Mouse (Mus musculus) kidney, adult 10 weeks (tissue): Measurements from ENCODE around the gene Fam98c. TPM values are rescaled to one million over a fixed set of nuclear protein-coding genes. Genes with fewer than 3 reads are reported as not detected.

Experiments used
- polyA plus RNA-seq: library from polyadenylated mRNA; stranded (reverse); fragments of 350-450 nt; fragmentation: Illumina TruSeq; extraction: RNeasy Lipid Tissue Mini Kit (QIAGEN cat#74804); gene quantifications from one replicate; pipeline ENCODE4 v1.2.3, GENCODE M21; 2014; ENCODE audit warnings: low read depth, low replicate concordance

The Fam98c gene
- 2.0 TPM for polyA plus RNA-seq

DNA sequence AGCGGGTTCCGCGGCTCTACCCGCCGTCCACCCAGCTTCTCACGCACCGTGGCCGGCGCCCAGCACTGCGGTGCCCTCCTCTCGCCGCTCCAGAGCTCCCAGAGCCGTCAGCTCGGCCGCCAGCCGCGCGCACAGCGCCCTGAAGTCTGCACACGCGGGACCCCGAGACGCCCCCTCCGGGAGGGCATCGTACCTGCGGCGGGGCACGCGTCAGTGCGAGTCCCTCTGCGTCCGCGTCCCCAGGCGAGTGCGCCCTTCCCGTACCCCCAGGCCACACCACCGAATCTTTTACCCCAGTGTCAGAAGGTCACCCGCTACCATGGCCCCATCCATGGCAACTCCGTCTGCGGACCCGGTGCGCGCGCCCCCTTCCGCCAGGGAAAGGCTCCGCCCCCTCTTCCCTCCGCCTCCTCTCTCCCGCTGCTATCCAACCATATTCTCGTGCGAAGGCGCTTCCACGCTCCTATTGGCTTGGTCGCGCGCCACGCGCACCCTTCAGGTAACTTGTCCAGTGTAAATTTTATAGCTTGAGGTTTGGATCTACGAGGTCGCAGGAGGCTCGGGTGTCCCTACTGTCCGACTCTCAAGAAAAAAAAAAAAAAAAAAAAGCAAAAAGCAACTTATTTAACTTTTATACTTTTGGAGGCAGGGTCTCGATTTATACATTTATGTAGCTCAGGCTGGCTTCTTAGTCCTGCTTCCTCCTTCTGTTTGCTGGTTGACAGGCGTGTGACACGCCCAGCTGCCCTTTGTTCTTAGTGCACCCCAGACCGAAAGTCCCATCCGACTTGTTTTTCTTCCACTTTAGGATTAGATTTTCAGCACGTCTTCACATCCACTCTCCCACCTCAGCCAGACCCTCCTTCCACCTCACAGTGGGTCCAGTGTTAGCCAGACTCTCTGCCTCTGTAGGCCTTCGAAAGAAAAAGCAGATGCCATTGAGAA is at the start of gene Fam98c:
TSS of gene Fam98c (minus strand) at position 397 of the 945 bp plus-strand sequence.

DNA sequence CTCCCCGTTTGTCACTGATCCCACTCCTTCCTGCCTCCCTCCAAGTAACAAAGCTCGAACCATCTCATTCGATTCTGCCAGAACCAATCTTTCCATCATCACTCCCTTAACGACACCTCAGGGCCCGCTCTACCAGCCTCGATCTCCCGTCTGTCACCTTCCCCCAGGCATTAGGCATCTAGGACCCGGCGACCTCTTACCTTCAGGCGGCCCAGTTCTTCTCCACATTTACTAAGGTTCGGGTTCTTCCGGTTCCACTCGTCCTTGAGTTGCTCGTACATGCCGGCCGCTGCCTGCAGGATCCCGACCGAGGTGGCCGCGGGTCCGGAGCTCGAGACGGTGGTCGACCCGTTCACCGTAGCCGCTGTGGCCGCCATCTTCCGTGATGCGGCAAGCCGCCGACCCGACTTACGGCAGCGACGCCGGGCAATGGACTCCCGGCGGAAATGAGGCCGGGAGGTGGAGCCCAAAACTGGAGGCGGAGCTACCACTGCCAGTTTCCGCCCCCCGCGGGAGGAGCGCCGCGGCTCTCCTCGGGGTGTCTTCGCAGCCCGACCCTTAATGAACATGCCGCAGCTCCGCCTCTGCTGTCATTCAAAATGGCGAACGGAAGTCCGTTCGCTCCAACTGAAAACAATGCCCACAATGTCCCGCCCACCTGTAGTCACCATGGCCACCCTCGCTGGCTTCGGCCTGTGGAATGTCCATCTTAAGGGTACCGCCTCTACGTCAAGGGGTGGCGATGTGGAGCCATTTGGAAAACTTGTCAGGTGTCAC is 24.2 kb upstream of the Fam98c start, which contains the start of gene Psmd8:
TSS of gene Psmd8 (minus strand) at position 625 of the 777 bp plus-strand sequence.

DNA sequence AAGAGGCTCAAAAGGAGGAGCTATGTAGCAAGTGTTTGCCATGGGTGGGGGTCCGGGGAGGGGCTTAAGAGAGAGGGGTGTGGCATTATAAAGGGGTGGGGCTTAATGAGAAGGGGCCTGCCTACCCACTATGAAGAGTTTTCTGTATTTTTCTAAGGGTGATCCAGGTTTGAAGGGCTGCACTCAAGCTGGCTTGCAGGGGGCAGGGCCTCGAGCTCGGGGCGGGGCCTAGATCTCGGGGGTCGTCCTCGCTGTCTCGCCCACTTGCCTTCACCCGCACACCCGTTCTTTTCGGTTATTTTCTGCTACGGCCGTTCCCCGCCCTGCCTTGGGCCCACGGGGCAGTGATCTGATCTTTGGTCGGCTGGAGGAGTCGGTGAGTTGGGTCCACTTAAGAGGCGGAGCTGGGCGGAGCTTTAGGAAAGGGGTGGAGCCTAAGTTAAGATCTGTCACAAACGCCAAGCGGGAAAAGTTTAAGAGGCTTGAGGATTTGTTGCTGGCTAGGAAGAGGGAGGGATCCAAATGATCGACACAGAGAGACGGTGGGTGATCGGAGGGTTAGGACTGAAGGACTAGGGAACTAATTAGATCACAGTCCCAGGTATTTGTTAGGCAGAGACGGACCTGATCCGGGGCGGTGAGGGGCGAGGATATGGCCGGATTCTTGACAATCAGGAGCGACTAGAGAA is 14.2 kb upstream of the Fam98c start, which contains the start of the genes Ggn and Spred3:
TSS of gene Ggn (plus strand) at position 145 of the 689 bp plus-strand sequence.
TSS of gene Spred3 (minus strand) at position 346 of the 689 bp plus-strand sequence.

DNA sequence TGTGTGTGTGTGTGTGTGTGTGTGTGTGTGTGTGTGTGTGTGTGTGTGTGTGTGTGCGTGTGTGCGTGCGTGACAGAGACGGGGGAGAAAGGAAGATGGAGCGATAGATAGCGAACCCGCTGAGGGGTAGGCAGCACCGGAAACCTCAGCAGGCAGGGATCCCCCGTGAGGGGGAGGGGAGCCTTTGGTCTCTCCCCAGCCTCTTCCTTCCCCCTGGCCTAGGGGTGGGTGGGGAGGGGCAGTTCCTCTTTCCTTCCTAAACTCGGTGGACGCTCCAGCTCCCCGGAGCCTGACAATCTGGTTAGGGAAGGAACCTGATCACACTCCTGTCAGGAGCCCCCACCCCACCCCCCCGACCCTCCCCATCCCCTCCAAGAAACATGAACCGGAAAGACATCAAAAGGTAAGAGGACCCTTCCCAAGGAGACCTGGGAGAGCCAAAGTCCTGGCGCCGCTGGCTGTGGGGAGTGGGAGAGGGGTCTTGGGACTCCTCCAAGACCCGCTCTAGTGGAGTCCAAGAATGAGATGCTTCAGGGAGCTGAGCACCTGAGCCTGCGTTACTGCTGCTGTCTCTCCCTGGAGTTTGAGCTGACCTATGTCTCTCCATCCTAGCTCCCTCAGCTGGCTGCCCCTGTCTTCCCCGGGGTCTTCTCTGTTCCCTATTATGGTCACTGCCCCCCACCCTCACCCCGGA is 21.2 kb downstream of the Fam98c start, which contains the start of gene Rasgrp4:
TSS of gene Rasgrp4 (plus strand) at position 159 of the 694 bp plus-strand sequence.

DNA sequence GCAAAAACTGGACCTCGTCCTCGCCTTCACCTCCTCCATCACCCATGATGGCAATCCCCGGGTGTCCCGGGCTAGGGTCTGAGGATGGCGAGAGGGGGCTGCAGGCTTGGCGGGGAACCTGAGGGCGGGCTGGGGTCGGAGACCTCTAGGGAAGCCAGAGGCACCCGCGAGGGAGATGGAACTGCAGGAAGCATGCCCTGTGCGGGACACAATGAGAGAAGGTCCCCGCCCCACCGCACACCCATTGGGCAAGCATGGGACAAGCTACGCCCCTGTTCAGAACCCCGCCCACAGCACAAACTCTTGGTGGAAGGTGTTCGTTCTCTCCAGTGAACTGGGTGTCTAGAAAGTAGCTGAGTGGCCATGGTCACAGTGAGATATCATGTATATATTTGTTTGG is 31.1 kb downstream of the Fam98c start, which contains the start of gene Ryr1:
TSS of gene Ryr1 (minus strand) at position 210 of the 400 bp plus-strand sequence.

Other genes starting within 250 kb of the Fam98c start
- 31.0 TPM for gene Actn4, start 193.9 kb downstream of the Fam98c start, polyA plus RNA-seq
- 3.8 TPM for gene Eif3k, start 174.4 kb downstream of the Fam98c start, polyA plus RNA-seq
- not detected for gene Map4k1, start 174.2 kb downstream of the Fam98c start, polyA plus RNA-seq
- gene Ryr1, start 31.1 kb downstream of the Fam98c start, polyA plus RNA-seq, result not detected
- gene Rasgrp4, start 21.4 kb downstream of the Fam98c start, polyA plus RNA-seq, result not detected
- not detected for gene Ggn, start 14.0 kb upstream of the Fam98c start, polyA plus RNA-seq
- gene Spred3, start 14.2 kb upstream of the Fam98c start, polyA plus RNA-seq, result 1.3 TPM
- gene Psmd8, start 24.5 kb upstream of the Fam98c start, polyA plus RNA-seq, result 69.3 TPM
- not detected for gene Catsperg1, start 57.8 kb upstream of the Fam98c start, polyA plus RNA-seq
- gene Kcnk6, start 76.3 kb upstream of the Fam98c start, polyA plus RNA-seq, result 1.1 TPM
- not detected for gene Yif1b, start 82.1 kb upstream of the Fam98c start, polyA plus RNA-seq
- 3.1 TPM for gene 2200002D01Rik, start 92.2 kb upstream of the Fam98c start, polyA plus RNA-seq
- gene Spint2, start 125.7 kb upstream of the Fam98c start, polyA plus RNA-seq, result 18.5 TPM
- gene Ppp1r14a, start 133.1 kb upstream of the Fam98c start, polyA plus RNA-seq, result not detected
- gene Dpf1, start 147.7 kb upstream of the Fam98c start, polyA plus RNA-seq, result not detected